20 mouse cellular contexts compared by ENCODE assay signal in the genomic region with DNA sequence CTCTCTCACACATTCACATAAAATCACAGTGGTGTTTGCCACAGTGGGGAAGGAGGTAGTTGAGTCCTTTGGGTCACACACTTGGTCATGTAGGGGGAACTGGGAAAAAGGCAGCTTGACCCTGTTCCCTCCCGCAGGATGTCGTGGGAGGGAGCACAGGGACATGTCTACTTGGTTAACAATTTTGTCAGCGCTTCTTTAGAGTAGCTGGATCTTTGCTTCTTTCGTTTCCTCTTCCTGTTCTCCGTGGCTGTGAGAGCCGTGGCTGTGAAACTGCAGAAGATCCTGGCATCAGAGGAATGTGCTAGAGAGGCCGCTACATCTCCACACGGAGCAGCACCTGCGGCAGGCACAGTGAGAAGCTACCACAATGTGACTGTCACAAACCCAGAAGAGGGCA. TPM values are rescaled to one million over a fixed set of nuclear protein-coding genes. Genes with fewer than 3 reads are reported as not detected.
DNase-seq lines count a peak whose midpoint lies in the region; ATAC-seq and TF ChIP-seq lines count a peak whose summit lies in the region.
"Had no signal": no experiment of that assay in that cellular context is flagged by ENCODE, and none has a peak within 500 bp of the region (broad histone marks: within the 10 kb centered on the region; RNA-seq: fewer than 3 reads in every experiment).

No protein-coding gene starts in this region.

- no peaks in the 10 kb centered on the region for H3K9me3 ChIP-seq in intestine, postnatal 0 days (ENCODE audit: control insufficient read depth)
- H3K9me3 ChIP-seq: embryonic facial prominence, embryonic 15.5 days; forebrain, embryonic 10.5 days; G1E; hindbrain, embryonic 13.5 days had no signal

- H3K27me3 ChIP-seq in intestine, postnatal 0 days (replicated peaks; ENCODE audit: control insufficient read depth, insufficient read depth, low read length), result no peaks in the 10 kb centered on the region
- H3K27me3 ChIP-seq: embryonic facial prominence, embryonic 15.5 days; hindbrain, embryonic 13.5 days had no signal

- DNase-seq in layer of hippocampus, adult 11-12 months (ENCODE audit: low spot score), result peak; percentile 37
- no peak for DNase-seq in layer of hippocampus, adult 9-10 months (ENCODE audit: low spot score)
- peak; percentile 12 for DNase-seq in spleen, postnatal 36 days (ENCODE audit: low spot score in 2 of 2)
- DNase-seq in spleen, adult 12 weeks (ENCODE audit: low spot score), result no peak
- DNase-seq: adrenal gland, adult 8-10 months; adrenal gland, postnatal 36 days; cerebellum, adult 2 months; cerebellum, postnatal 10 days; embryo, embryonic 11 days; gastrocnemius, postnatal 10 days; heart, postnatal 10 days had no signal

- H3K27ac ChIP-seq in intestine, postnatal 0 days (ENCODE audit: low read depth, low read length), result no peak overlapping the region
- H3K27ac ChIP-seq: embryonic facial prominence, embryonic 15.5 days; forebrain, embryonic 10.5 days; hindbrain, embryonic 13.5 days; hindbrain, postnatal 0 days had no signal

- ATAC-seq in megakaryocyte, adult 5-6 weeks (ENCODE audit: poor library complexity, severe bottlenecking), result peak; percentile 77
- ATAC-seq in intestine, postnatal 0 days, result no peak
- ATAC-seq: forebrain, embryonic 16.5 days; hindbrain, postnatal 0 days had no signal

- H3K4me1 ChIP-seq in intestine, postnatal 0 days (replicated peaks; ENCODE audit: control insufficient read depth, insufficient read depth, low read length), result no peaks in the 10 kb centered on the region
- H3K4me1 ChIP-seq: embryonic facial prominence, embryonic 15.5 days; hindbrain, embryonic 13.5 days had no signal

- TF ChIP-seq CTCF in intestine, postnatal 0 days (IDR thresholded peaks at IDR 0.05; ENCODE audit: low read depth), result no peak

- no peaks in the 10 kb centered on the region for H3K36me3 ChIP-seq in intestine, postnatal 0 days (ENCODE audit: control insufficient read depth, insufficient read depth)
- H3K36me3 ChIP-seq: forebrain, embryonic 10.5 days; G1E had no signal

- H3K9ac ChIP-seq in intestine, postnatal 0 days (ENCODE audit: low read depth, low read length), result no peak overlapping the region
- H3K9ac ChIP-seq: embryonic facial prominence, embryonic 15.5 days; hindbrain, embryonic 13.5 days had no signal

- H3K4me2 ChIP-seq in intestine, postnatal 0 days (replicated peaks; ENCODE audit: low read depth), result no peak overlapping the region
- H3K4me2 ChIP-seq: embryonic facial prominence, embryonic 15.5 days; hindbrain, embryonic 13.5 days had no signal

- 64% methylated on average over 9 of the region's 9 CpGs for WGBS in intestine, postnatal 0 days

- H3K4me3 ChIP-seq in intestine, postnatal 0 days (ENCODE audit: low read depth, low read length), result no peak overlapping the region
- H3K4me3 ChIP-seq: embryonic facial prominence, embryonic 15.5 days; erythroblast, embryonic 14.5 days; forebrain, embryonic 10.5 days; hindbrain, embryonic 13.5 days had no signal

RNA-seq across cellular contexts. Expression of a gene that starts 24.2 kb away (rescaled TPM):
- not detected in 2 replicates for total RNA-seq in megakaryocyte, adult 5-6 weeks (2015)
- total RNA-seq in megakaryocyte, adult 5-6 weeks (2017), result not detected in 2 replicates
- 0.37 and 0.47 TPM in 2 replicates for polyA plus RNA-seq in intestine, postnatal 0 days (2015; fragmentation: Nextera tagmentation; extraction: Ambion mirVana)
- polyA plus RNA-seq: erythroblast, embryonic 14.5 days; G1E had no signal

RNA-seq across cellular contexts. Expression of a gene that starts 54.6 kb away (rescaled TPM):
- total RNA-seq in megakaryocyte, adult 5-6 weeks (2015), result 0.50 and 1.6 TPM in 2 replicates
- total RNA-seq in megakaryocyte, adult 5-6 weeks (2017), result 0.41 and 0.48 TPM in 2 replicates
- 7.6 and 9.5 TPM in 2 replicates for polyA plus RNA-seq in intestine, postnatal 0 days (2015; fragmentation: Nextera tagmentation; extraction: Ambion mirVana)
- polyA plus RNA-seq: erythroblast, embryonic 14.5 days had no signal

Comparison
In these comparisons a context has a peak if more than half of its experiments do, and no peak if none do; other contexts are left out.
1. DNase-seq: peak in layer of hippocampus, adult 11-12 months (single experiment) and spleen, postnatal 36 days (2 of 2); none in layer of hippocampus, adult 9-10 months (single experiment) and spleen, adult 12 weeks (single experiment).